Mouse (Mus musculus) lung, postnatal 0 days (tissue): ENCODE results near the gene 4933407L21Rik. TPM values are rescaled to one million over a fixed set of nuclear protein-coding genes. Genes with fewer than 3 reads are reported as not detected.
A peak's percentile ranks its signal among the peaks of the same experiment; 100 is the strongest.

Experiments
- ATAC-seq: fragments of 200-750 bp; cut with Nextera tagmentation; 2 replicates; pipeline ENCODE4 v1.8.0; 2017; ENCODE audit warnings: moderate library complexity
- DNase-seq: peaks from one replicate; pipeline ENCODE4 v3.0.0-alpha.2; 2016; ENCODE audit warnings: low spot score
- H3K27ac ChIP-seq: fragments of 300-500 bp; sonication (generic); 2 replicates; pipeline ENCODE4 v1.5.1; 2014; ENCODE audit warnings: antibody characterized with exemption, mild to moderate bottlenecking, low read length, mixed read lengths
- H3K27me3 ChIP-seq: fragments of 300-500 bp; sonication (generic); replicated peaks from 2 replicates; pipeline ENCODE4 v1.6.1; 2014; ENCODE audit warnings: low read length, mixed read lengths; ENCODE audit not compliant: insufficient read depth
- H3K36me3 ChIP-seq: fragments of 300-500 bp; sonication (generic); 2 replicates; pipeline ENCODE4 v1.6.1; 2014; ENCODE audit warnings: low read length, mixed read lengths; ENCODE audit not compliant: insufficient read depth
- H3K4me1 ChIP-seq: fragments of 300-500 bp; sonication (generic); 2 replicates; pipeline ENCODE4 v1.6.1; 2014; ENCODE audit warnings: antibody characterized with exemption, low read depth, low read length, mixed read lengths; ENCODE audit not compliant: insufficient read depth
- H3K4me2 ChIP-seq: fragments of 300-500 bp; sonication (generic); replicated peaks from 2 replicates; pipeline ENCODE4 v1.6.1; 2014; ENCODE audit warnings: low read depth, mild to moderate bottlenecking, low read length, moderate library complexity, mixed read lengths
- H3K4me3 ChIP-seq: fragments of 300-500 bp; sonication (generic); 2 replicates; pipeline ENCODE4 v1.5.1; 2014; ENCODE audit warnings: low read depth, low read length
- H3K9ac ChIP-seq: fragments of 300-500 bp; sonication (generic); replicated peaks from 2 replicates; pipeline ENCODE4 v1.6.1; 2014; ENCODE audit warnings: low read depth, mild to moderate bottlenecking
- H3K9me3 ChIP-seq: fragments of 300-500 bp; sonication (generic); 2 replicates; pipeline ENCODE4 v1.6.1; 2016; ENCODE audit warnings: low read length, mixed read lengths
- CTCF ChIP-seq: IDR thresholded peaks from 2 replicates; pipeline ENCODE4 v1.5.1; 2016; ENCODE audit warnings: antibody characterized with exemption, mild to moderate bottlenecking
- EP300 ChIP-seq: IDR thresholded peaks from 2 replicates; pipeline ENCODE4 v1.6.1; 2016; ENCODE audit warnings: antibody characterized with exemption, mild to moderate bottlenecking, control low read depth
- WGBS: fragments of 180-500 bp; shearing (Covaris S2); extraction: QIAGEN DNeasy Blood & Tissue Kit; methylation state at CpG from one replicate; pipeline ENCODE4 v1.1.7; 2014; 5-methylcytosine and 5-hydroxymethylcytosine counted together
- polyA plus RNA-seq: library from polyadenylated mRNA; unstranded; fragments of >200 nt; fragmentation: Nextera tagmentation; extraction: Ambion mirVana; gene quantifications from 2 replicates; pipeline ENCODE4 v1.2.1, GENCODE M21; 2015

4933407L21Rik gene
- polyA plus RNA-seq, 1 experiment from 2014 or later, result 0.11 TPM

- Histone ChIP-seq H3K4me3 (no peak overlapping the region), H3K4me2 (peak overlapping the region; percentile 6; the same call in 1 of the 2 replicates), H3K27ac (no peak overlapping the region), H3K9me3 (no peaks in the 10 kb centered on the region), H3K9ac (no peak overlapping the region), H3K4me1 (no peaks in the 10 kb centered on the region), H3K36me3 (no peaks in the 10 kb centered on the region), H3K27me3 (no peaks in the 10 kb centered on the region)
- DNase-seq (peak; percentile 38), ATAC-seq (peak; percentile 79)
- TF ChIP-seq EP300 (no peak), CTCF (no peak)
- WGBS, result 12% methylated on average over 11 of the region's 11 CpGs
Measured at GRCm38 (mm10) chr1:85933631-85934465, 5.6 kb downstream of the 4933407L21Rik start.

DNA sequence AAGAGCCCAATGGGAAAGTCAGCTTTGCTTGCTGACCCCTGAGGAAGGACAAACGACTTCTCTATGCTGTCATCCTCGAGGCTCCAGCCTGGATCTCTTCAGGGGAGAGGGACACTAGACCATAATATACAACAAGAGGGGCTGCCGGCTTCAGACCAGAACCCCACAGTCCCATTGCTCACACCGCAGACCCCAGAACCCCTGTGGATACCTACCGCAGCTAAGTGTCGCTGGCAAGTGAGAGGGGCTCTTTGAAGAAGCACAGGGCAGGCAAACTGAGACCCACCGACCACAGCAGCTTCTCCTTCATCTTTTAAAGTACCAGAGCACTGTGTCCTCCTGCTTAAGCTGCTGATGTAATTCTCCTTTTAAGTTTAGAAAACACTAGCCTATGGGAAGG is 6.3 kb downstream of the 4933407L21Rik start:
- Histone ChIP-seq H3K4me1 (no peaks in the 10 kb centered on the region), H3K4me2 (no peak overlapping the region), H3K4me3 (no peak overlapping the region), H3K27me3 (no peaks in the 10 kb centered on the region), H3K36me3 (no peaks in the 10 kb centered on the region), H3K9ac (no peak overlapping the region), H3K9me3 (no peaks in the 10 kb centered on the region), H3K27ac (no peak overlapping the region)
- DNase-seq, result no peak
- WGBS, result 33% methylated on average over 7 of the region's 7 CpGs
- ATAC-seq, result no peak
- TF ChIP-seq EP300 (no peak), CTCF (no peak)

- H3K4me2 ChIP-seq, result no peak overlapping the region
- H3K27ac ChIP-seq, result no peak overlapping the region
- TF ChIP-seq CTCF, result peak; percentile 78
- TF ChIP-seq EP300, result no peak
- no peak overlapping the region for H3K4me3 ChIP-seq
- no peaks in the 10 kb centered on the region for H3K36me3 ChIP-seq
- no peaks in the 10 kb centered on the region for H3K27me3 ChIP-seq
- H3K9ac ChIP-seq, result no peak overlapping the region
- H3K9me3 ChIP-seq, result no peaks in the 10 kb centered on the region
- 57% methylated on average over 8 of the region's 8 CpGs for WGBS
- no peaks in the 10 kb centered on the region for H3K4me1 ChIP-seq
- DNase-seq, result peak; percentile 47
- no peak for ATAC-seq
Measured at GRCm38 (mm10) chr1:85935148-85935852, 7.0 kb downstream of the 4933407L21Rik start.

GRCm38 (mm10) chr1:85936265-85936664 is 8.0 kb downstream of the 4933407L21Rik start:
- Histone ChIP-seq H3K27ac (no peak overlapping the region), H3K4me2 (no peak overlapping the region), H3K4me1 (no peaks in the 10 kb centered on the region), H3K4me3 (no peak overlapping the region), H3K27me3 (no peaks in the 10 kb centered on the region), H3K9me3 (no peaks in the 10 kb centered on the region), H3K36me3 (no peaks in the 10 kb centered on the region), H3K9ac (no peak overlapping the region)
- no peak for TF ChIP-seq CTCF
- TF ChIP-seq EP300, result no peak
- no peak for DNase-seq
- ATAC-seq, result no peak
- WGBS, result 52% methylated on average over 6 of the region's 6 CpGs

DNA sequence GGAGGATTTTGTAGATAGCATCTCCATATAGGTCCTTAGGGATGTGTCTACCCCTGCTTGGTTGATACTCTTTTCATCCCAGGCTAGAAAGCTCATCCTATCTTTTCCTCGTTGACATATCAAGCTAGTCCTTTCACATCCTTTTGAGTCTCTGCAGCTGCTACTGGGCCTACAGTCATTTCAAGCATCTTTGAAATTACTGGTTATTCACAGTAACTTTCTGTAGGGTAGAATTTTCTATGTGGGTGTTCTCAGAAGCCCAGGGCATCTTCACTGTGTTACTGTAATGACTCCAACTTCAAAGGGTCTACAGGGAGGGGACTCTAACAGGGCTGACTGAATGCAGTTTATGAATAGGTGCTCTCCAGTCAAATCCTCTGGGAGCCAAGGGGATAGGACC is 9.0 kb downstream of the 4933407L21Rik start:
- no peaks in the 10 kb centered on the region for H3K27me3 ChIP-seq
- 52% methylated on average over 1 of the region's 1 CpGs for WGBS
- DNase-seq (no peak), ATAC-seq (no peak)
- H3K9ac ChIP-seq, result no peak overlapping the region
- H3K4me3 ChIP-seq, result no peak overlapping the region
- no peaks in the 10 kb centered on the region for H3K4me1 ChIP-seq
- H3K27ac ChIP-seq, result no peak overlapping the region
- no peak for TF ChIP-seq CTCF
- TF ChIP-seq EP300, result no peak
- no peaks in the 10 kb centered on the region for H3K9me3 ChIP-seq
- H3K4me2 ChIP-seq, result no peak overlapping the region
- H3K36me3 ChIP-seq, result no peaks in the 10 kb centered on the region

DNA sequence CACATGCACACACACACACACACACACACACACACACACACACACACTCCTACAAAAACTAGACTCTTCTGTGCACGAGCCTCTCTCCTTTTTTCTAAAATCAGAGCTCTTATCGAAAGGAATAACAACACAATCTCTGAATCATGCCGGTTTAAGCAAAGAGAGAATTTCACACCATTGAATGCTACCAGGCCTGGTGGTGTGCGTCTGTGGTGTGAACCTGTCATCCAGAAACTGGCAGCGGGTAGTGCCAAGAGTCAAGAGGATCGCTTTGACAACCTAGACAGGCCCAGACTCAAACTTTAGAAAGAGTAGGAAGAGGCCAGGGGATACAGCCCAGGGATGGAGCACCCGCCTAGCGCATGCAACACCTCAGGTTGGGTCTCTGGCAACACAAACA is 14.0 kb downstream of the 4933407L21Rik start:
- DNase-seq (no peak), ATAC-seq (no peak)
- Histone ChIP-seq H3K9me3 (no peaks in the 10 kb centered on the region), H3K4me2 (no peak overlapping the region), H3K4me3 (no peak overlapping the region), H3K4me1 (no peaks in the 10 kb centered on the region), H3K36me3 (no peaks in the 10 kb centered on the region), H3K27ac (no peak overlapping the region), H3K27me3 (no peaks in the 10 kb centered on the region), H3K9ac (no peak overlapping the region)
- TF ChIP-seq EP300 (no peak), CTCF (no peak)
- WGBS, result 78% methylated on average over 8 of the region's 8 CpGs
